Mouse (Mus musculus): ENCODE measurements around the gene Banp. TPM values are rescaled to one million over a fixed set of nuclear protein-coding genes. Genes with fewer than 3 reads are reported as not detected.

The Banp gene
- polyA plus RNA-seq, 1 experiment from 2014 or later, result 54.7 TPM

DNA sequence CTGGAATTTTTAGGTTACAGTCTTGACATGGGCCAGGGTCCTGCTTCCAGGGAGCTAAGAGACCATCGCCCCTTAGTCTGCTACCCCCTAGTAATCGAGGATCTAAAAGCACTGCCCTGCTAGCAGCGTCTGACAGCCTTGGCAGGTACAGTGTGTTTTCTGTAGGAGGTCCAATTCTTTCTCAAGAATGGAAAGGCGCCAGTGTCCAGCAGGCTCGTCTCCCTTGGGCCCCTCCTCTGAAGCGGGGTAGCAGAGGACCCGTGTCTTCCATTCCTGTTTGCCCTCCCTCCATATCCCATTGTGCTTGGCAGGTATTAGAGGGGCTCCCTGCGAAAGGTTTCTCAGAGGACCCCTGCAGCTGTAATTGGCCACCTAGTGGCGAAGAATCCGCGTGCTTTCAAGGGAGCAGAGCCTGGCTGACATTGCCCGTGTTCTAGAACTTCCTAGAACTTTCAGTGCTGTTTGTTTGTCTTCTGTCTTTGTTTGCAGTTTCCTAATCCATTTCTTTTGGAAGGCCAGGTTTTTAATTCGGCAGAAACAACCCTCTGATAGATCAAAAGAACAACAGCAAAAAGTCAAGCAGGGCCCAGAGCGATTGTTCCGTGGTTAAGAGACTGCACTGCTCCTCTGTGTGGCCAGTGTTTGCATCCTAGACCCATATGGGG is 97.8 kb downstream of the Banp start:
- H3K36me3 ChIP-seq (ENCODE audit: control insufficient read depth, insufficient read depth, low read length), result no peaks in the 10 kb centered on the region
- H3K27me3 ChIP-seq (ENCODE audit: control insufficient read depth, insufficient read depth, low read depth, low read length), result no peaks in the 10 kb centered on the region
- H3K4me2 ChIP-seq (ENCODE audit: low read length), result no peak overlapping the region
- no peaks in the 10 kb centered on the region for H3K9me3 ChIP-seq (replicated peaks; ENCODE audit: control insufficient read depth, low read length, poor library complexity, severe bottlenecking)
- H3K27ac ChIP-seq (ENCODE audit: low read length), result no peak overlapping the region
- no peaks in the 10 kb centered on the region for H3K4me1 ChIP-seq (ENCODE audit: control insufficient read depth, insufficient read depth, low read length)
- no peak overlapping the region for H3K4me3 ChIP-seq (ENCODE audit: low read depth, low read length)
- no peak for ATAC-seq
- 54% methylated on average over 15 of the region's 15 CpGs for WGBS
- no peak overlapping the region for H3K9ac ChIP-seq (ENCODE audit: low read depth, low read length)

DNA sequence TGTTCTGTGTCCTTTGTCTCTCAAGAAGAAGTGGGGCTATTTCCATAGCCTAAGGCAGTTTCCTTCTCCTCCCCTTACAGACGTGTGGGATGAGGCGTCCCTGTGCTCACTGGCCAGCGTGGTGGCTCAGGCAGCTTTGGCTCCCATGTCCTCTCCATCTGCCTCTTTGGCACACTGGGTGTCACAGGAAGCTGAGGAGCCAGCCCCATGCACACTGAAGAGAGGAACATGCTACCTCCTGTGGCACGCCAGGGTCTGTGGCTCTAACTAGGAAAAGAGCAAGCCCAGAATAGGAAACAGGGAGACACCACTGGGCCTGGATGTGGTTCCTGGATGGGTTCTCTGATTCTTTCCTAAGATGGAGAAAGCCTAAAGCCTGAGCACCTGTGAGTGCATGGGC is 99.7 kb downstream of the Banp start:
- H3K36me3 ChIP-seq (ENCODE audit: control insufficient read depth, insufficient read depth, low read length), result no peaks in the 10 kb centered on the region
- H3K4me2 ChIP-seq (ENCODE audit: low read length), result no peak overlapping the region
- H3K9ac ChIP-seq (ENCODE audit: low read depth, low read length), result no peak overlapping the region
- ATAC-seq, result no peak
- H3K9me3 ChIP-seq (replicated peaks; ENCODE audit: control insufficient read depth, low read length, poor library complexity, severe bottlenecking), result no peaks in the 10 kb centered on the region
- H3K4me1 ChIP-seq (ENCODE audit: control insufficient read depth, insufficient read depth, low read length), result no peaks in the 10 kb centered on the region
- no peak overlapping the region for H3K27ac ChIP-seq (ENCODE audit: low read length)
- H3K4me3 ChIP-seq (ENCODE audit: low read depth, low read length), result no peak overlapping the region
- 91% methylated on average over 4 of the region's 4 CpGs for WGBS
- no peaks in the 10 kb centered on the region for H3K27me3 ChIP-seq (ENCODE audit: control insufficient read depth, insufficient read depth, low read depth, low read length)

DNA sequence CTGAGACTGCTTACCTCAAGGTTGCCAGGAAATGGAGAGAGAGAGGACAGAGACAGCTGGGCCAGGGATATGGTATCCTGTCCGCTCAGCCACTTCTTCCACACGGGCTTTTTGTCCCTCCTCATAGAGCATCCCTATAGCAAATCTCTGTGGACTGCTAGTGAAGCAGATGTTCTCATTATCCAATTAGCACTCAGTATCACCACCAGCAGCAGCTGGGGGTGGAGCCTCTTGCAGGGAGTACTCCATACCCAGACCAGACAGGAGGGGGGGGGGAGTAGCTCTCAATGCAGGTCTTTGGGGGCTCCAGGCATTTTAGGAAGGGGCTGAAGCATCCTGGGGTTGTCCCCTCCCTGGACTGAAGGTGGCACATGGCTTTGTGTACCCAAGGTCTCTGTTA is 100.4 kb downstream of the Banp start:
- H3K4me2 ChIP-seq (ENCODE audit: low read length), result no peak overlapping the region
- no peak overlapping the region for H3K27ac ChIP-seq (ENCODE audit: low read length)
- H3K9ac ChIP-seq (ENCODE audit: low read depth, low read length), result no peak overlapping the region
- H3K9me3 ChIP-seq (replicated peaks; ENCODE audit: control insufficient read depth, low read length, poor library complexity, severe bottlenecking), result no peaks in the 10 kb centered on the region
- no peaks in the 10 kb centered on the region for H3K4me1 ChIP-seq (ENCODE audit: control insufficient read depth, insufficient read depth, low read length)
- no peaks in the 10 kb centered on the region for H3K27me3 ChIP-seq (ENCODE audit: control insufficient read depth, insufficient read depth, low read depth, low read length)
- 58% methylated on average over 2 of the region's 2 CpGs for WGBS
- no peak overlapping the region for H3K4me3 ChIP-seq (ENCODE audit: low read depth, low read length)
- no peaks in the 10 kb centered on the region for H3K36me3 ChIP-seq (ENCODE audit: control insufficient read depth, insufficient read depth, low read length)
- ATAC-seq, result no peak

DNA sequence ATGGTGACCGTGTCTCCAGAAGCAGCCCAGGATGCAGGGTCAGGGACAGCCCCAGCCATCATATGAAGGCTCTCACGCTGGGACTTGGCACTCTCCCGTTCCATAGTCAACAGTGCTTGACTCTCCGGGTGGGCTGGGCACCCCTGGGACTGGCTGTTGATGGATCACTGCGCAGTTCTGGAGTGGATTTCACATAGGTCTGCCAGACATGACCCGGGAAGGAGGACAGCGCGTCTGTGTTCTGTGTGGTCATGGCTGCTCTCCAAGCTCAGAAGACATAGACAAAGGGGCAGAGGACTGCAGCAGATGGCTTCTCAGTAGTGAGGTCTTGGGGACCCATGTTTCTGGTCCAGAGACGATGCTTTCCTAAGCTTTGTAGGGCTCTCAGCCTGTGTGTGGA is 101.1 kb downstream of the Banp start:
- ATAC-seq, result no peak

DNA sequence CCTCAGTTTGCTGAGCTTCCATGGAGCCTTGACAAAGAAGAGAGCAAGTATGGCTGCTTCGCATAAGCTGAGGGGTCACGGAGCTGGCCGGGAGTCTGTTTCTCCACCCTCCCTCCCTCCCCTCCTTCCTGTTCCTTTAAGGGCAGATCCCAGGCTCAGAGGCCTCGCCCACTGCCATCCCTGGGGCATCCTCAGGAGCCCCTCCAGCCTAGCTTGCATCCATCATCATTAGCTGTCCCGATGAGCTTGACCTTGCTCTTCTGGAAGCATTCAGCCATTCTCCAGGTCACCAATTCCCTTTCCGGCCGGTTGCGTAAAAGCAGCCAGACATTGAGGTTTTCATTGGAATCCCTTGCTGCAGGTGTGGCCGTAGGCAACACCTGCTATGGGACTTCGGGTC is 105.8 kb downstream of the Banp start:
- WGBS, result 58% methylated on average over 10 of the region's 10 CpGs
- H3K27ac ChIP-seq (ENCODE audit: low read length), result no peak overlapping the region

More for the DNA sequence above, 101.1 kb downstream of the Banp start:
- Histone ChIP-seq H3K4me3 (ENCODE audit: low read depth, low read length) (no peak overlapping the region), H3K27ac (ENCODE audit: low read length) (no peak overlapping the region), H3K4me1 (ENCODE audit: control insufficient read depth, insufficient read depth, low read length) (peaks cover 4% of the 10 kb centered on the region; the same call in 1 of the 2 replicates), H3K9me3 (replicated peaks; ENCODE audit: control insufficient read depth, low read length, poor library complexity, severe bottlenecking) (no peaks in the 10 kb centered on the region), H3K27me3 (ENCODE audit: control insufficient read depth, insufficient read depth, low read depth, low read length) (no peaks in the 10 kb centered on the region), H3K9ac (ENCODE audit: low read depth, low read length) (no peak overlapping the region), H3K4me2 (ENCODE audit: low read length) (no peak overlapping the region), H3K36me3 (ENCODE audit: control insufficient read depth, insufficient read depth, low read length) (no peaks in the 10 kb centered on the region)
- WGBS, result 86% methylated on average over 9 of the region's 9 CpGs

DNA sequence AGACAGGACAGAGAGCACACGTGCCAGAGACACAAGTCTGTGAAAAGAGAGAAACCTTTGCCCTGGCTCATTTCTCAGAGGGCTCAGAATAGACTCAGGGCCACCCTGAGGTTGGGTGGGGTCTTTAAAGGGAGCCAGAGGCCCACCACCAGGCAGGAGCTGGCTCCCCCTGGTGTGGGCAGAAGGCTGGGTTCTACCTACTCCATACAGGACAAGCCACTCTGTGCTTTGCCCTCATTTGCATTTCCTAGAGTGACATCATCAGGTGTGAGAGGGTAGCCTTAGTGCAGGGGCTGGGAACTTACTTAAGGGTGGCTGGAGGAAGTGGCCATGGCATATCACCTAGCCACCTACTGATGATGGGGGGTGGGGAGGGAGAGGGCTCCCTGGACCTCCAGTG is 106.6 kb downstream of the Banp start:
- H3K27ac ChIP-seq (ENCODE audit: low read length), result no peak overlapping the region
- no peaks in the 10 kb centered on the region for H3K9me3 ChIP-seq (replicated peaks; ENCODE audit: control insufficient read depth, low read length, poor library complexity, severe bottlenecking)
- H3K4me3 ChIP-seq (ENCODE audit: low read depth, low read length), result no peak overlapping the region
- H3K4me1 ChIP-seq (ENCODE audit: control insufficient read depth, insufficient read depth, low read length), result peaks cover 4% of the 10 kb centered on the region; the same call in 1 of the 2 replicates
- H3K27me3 ChIP-seq (ENCODE audit: control insufficient read depth, insufficient read depth, low read depth, low read length), result no peaks in the 10 kb centered on the region
- H3K9ac ChIP-seq (ENCODE audit: low read depth, low read length), result no peak overlapping the region
- whole genome bisulfite sequencing, result 57% methylated on average over 1 of the region's 1 CpGs
- H3K36me3 ChIP-seq (ENCODE audit: control insufficient read depth, insufficient read depth, low read length), result no peaks in the 10 kb centered on the region
- ATAC-seq, result no peak
- H3K4me2 ChIP-seq (ENCODE audit: low read length), result no peak overlapping the region

More for the DNA sequence above, 105.8 kb downstream of the Banp start:
- H3K9ac ChIP-seq (ENCODE audit: low read depth, low read length), result 0 out of 2 replicates have a peak overlapping the region, but pooled peaks have one; percentile 26
- H3K4me1 ChIP-seq (ENCODE audit: control insufficient read depth, insufficient read depth, low read length), result peaks cover 4% of the 10 kb centered on the region; the same call in 1 of the 2 replicates
- no peak overlapping the region for H3K4me3 ChIP-seq (ENCODE audit: low read depth, low read length)
- H3K36me3 ChIP-seq (ENCODE audit: control insufficient read depth, insufficient read depth, low read length), result no peaks in the 10 kb centered on the region
- H3K27me3 ChIP-seq (ENCODE audit: control insufficient read depth, insufficient read depth, low read depth, low read length), result no peaks in the 10 kb centered on the region
- ATAC-seq, result no peak
- no peak overlapping the region for H3K4me2 ChIP-seq (ENCODE audit: low read length)
- H3K9me3 ChIP-seq (replicated peaks; ENCODE audit: control insufficient read depth, low read length, poor library complexity, severe bottlenecking), result no peaks in the 10 kb centered on the region

DNA sequence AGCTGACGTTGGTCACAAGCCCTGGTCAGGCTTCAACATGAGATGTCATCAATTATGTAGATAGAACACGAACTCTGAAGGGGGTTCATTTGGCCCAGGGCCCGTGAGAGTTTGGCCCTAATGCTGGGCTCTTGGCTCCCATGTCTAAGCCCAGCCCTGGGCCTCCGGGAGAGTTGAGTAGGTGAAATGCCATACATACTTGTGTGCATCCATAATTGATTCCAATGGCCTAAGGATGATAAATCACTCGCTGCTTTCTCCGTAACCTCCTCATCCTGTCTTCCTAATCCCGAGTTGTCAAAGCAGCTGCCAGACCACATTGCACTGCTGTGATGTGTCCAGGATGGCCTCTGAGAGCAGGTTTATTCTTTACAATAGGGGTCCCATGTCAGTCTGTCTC is 107.3 kb downstream of the Banp start:
- Histone ChIP-seq H3K4me2 (ENCODE audit: low read length) (no peak overlapping the region), H3K36me3 (ENCODE audit: control insufficient read depth, insufficient read depth, low read length) (no peaks in the 10 kb centered on the region), H3K4me1 (ENCODE audit: control insufficient read depth, insufficient read depth, low read length) (peaks cover 4% of the 10 kb centered on the region; the same call in 1 of the 2 replicates), H3K9me3 (replicated peaks; ENCODE audit: control insufficient read depth, low read length, poor library complexity, severe bottlenecking) (no peaks in the 10 kb centered on the region), H3K9ac (ENCODE audit: low read depth, low read length) (no peak overlapping the region), H3K27ac (ENCODE audit: low read length) (no peak overlapping the region), H3K27me3 (ENCODE audit: control insufficient read depth, insufficient read depth, low read depth, low read length) (no peaks in the 10 kb centered on the region), H3K4me3 (ENCODE audit: low read depth, low read length) (no peak overlapping the region)
- ATAC-seq, result no peak
- 88% methylated on average over 7 of the region's 7 CpGs for WGBS

DNA sequence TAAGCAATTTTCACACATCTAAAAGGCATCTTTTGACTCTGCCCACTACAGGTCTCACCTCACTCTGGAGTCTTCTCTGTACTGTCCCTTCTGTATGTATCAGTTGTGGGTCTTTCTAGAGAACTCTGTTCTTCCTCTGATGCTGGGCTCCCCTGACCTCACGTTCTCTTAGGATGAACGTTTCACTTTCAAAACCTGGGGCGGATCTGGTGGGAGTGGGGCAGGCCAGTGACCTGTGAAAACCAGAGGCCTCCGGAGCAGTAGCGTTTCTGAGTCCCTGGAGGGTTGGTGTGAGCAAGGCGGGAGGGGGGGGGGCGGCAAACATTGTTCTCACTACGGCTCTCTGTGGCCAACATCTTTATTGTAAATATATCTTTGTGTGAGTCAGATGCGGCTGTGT is 109.0 kb downstream of the Banp start:
- Histone ChIP-seq H3K36me3 (ENCODE audit: control insufficient read depth, insufficient read depth, low read length) (no peaks in the 10 kb centered on the region), H3K9ac (ENCODE audit: low read depth, low read length) (no peak overlapping the region), H3K4me1 (ENCODE audit: control insufficient read depth, insufficient read depth, low read length) (peaks cover 4% of the 10 kb centered on the region; the same call in 1 of the 2 replicates), H3K27ac (ENCODE audit: low read length) (no peak overlapping the region), H3K4me2 (ENCODE audit: low read length) (no peak overlapping the region), H3K27me3 (ENCODE audit: control insufficient read depth, insufficient read depth, low read depth, low read length) (no peaks in the 10 kb centered on the region), H3K9me3 (replicated peaks; ENCODE audit: control insufficient read depth, low read length, poor library complexity, severe bottlenecking) (no peaks in the 10 kb centered on the region), H3K4me3 (ENCODE audit: low read depth, low read length) (no peak overlapping the region)
- 57% methylated on average over 9 of the region's 9 CpGs for WGBS
- ATAC-seq, result no peak

DNA sequence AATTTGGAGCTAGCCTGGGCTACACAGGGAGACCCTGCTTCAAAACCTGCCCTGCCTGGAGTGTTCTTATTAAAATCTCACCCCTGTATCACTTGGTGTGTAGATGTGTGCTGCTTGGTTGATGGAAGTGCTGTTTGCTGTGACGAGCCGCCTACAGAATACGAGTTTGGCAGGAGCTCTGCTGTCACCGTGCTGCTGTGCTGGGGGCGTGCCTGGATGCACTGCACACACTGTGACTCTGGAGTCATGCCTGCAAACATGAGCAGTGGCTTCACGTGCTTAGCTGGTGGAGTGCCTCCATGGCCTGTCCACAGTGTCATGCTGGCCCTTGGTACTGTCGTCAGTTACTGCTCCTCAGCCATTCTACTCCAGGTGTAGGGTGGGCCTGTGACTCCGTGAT is 109.4 kb downstream of the Banp start:
- peaks cover 4% of the 10 kb centered on the region; the same call in 1 of the 2 replicates for H3K4me1 ChIP-seq (ENCODE audit: control insufficient read depth, insufficient read depth, low read length)
- no peak overlapping the region for H3K9ac ChIP-seq (ENCODE audit: low read depth, low read length)
- 75% methylated on average over 8 of the region's 8 CpGs for WGBS
- no peak overlapping the region for H3K4me3 ChIP-seq (ENCODE audit: low read depth, low read length)
- no peaks in the 10 kb centered on the region for H3K27me3 ChIP-seq (ENCODE audit: control insufficient read depth, insufficient read depth, low read depth, low read length)
- H3K27ac ChIP-seq (ENCODE audit: low read length), result no peak overlapping the region
- no peak overlapping the region for H3K4me2 ChIP-seq (ENCODE audit: low read length)
- ATAC-seq, result no peak
- no peaks in the 10 kb centered on the region for H3K9me3 ChIP-seq (replicated peaks; ENCODE audit: control insufficient read depth, low read length, poor library complexity, severe bottlenecking)
- no peaks in the 10 kb centered on the region for H3K36me3 ChIP-seq (ENCODE audit: control insufficient read depth, insufficient read depth, low read length)

Measured in midbrain, embryonic 16.5 days (tissue).